Mouse (Mus musculus) macrophage (primary cell): ENCODE measurements around the gene Ppm1l. TPM values are rescaled to one million over a fixed set of nuclear protein-coding genes. Genes with fewer than 3 reads are reported as not detected.

Experiments
- H3K27ac ChIP-seq: fragments of 350-480 bp; formaldehyde crosslinking; 2 replicates; pipeline ENCODE4 v1.9.0; 2021
- H3K36me3 ChIP-seq: fragments of 350-480 bp; formaldehyde crosslinking; 2 replicates; pipeline ENCODE4 v1.9.0; 2021; ENCODE audit errors: inconsistent target
- H3K4me3 ChIP-seq: fragments of 350-480 bp; formaldehyde crosslinking; 2 replicates; pipeline ENCODE4 v1.9.0; 2021; ENCODE audit errors: inconsistent target
- H3K79me2 ChIP-seq: fragments of 350-480 bp; formaldehyde crosslinking; 2 replicates; pipeline ENCODE4 v1.9.0; 2021; ENCODE audit errors: inconsistent target
- WGBS: methylation state at CpG from one replicate; pipeline ENCODE4 v1.1.7; 2026; ENCODE audit warnings: inconsistent platforms; ENCODE audit not compliant: missing documents; 5-methylcytosine and 5-hydroxymethylcytosine counted together
- polyA plus RNA-seq: library from polyadenylated mRNA; stranded (reverse); fragments of 250-400 nt; gene quantifications from 3 replicates; pipeline ENCODE4 v1.2.4, GENCODE M21; 2018; ENCODE audit warnings: inconsistent platforms

Gene Ppm1l
- polyA plus RNA-seq, 1 experiment from 2014 or later, result 0.16 TPM

DNA sequence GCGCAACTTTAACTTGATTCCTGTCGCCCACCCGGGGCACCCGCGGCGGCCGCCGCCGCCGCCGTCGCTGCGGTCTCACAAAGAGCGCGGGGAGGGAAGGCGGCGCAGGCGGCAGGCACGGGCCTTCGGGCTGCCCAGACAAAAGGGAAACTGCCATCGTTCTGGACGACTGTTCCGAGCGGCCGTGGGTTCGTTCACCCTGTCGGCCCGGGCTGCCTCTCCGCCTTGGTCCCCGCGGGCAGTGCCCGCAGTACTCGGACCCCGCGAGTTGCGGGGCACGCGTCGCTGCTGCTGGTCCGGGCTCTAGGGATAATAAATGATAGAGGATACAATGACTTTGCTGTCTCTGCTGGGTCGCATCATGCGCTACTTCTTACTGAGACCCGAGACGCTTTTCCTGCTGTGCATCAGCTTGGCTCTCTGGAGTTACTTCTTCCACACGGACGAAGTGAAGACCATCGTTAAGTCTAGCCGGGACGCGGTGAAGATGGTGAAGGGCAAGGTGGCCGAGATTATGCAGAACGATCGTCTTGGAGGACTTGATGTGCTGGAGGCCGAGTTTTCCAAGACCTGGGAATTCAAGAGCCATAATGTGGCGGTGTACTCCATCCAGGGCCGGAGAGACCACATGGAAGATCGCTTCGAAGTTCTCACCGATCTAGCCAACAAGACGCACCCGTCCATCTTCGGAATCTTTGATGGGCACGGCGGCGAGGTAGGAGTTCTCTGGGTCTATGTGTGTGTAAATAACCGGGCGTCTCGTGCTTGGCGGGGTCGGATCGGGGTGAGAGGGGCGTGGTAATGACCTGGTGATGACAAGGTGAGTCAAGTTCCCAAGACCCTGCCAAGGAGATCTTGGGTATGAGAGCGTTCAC lies 827 bp downstream of the Ppm1l start:
- no peaks in the 10 kb centered on the region for H3K36me3 ChIP-seq
- under 1% methylated on average over 66 of the region's 73 CpGs for WGBS
- no peak overlapping the region; the same call in 1 of the 2 replicates for H3K4me3 ChIP-seq
- H3K79me2 ChIP-seq, result no peaks in the 10 kb centered on the region
- H3K27ac ChIP-seq, result no peak overlapping the region

DNA sequence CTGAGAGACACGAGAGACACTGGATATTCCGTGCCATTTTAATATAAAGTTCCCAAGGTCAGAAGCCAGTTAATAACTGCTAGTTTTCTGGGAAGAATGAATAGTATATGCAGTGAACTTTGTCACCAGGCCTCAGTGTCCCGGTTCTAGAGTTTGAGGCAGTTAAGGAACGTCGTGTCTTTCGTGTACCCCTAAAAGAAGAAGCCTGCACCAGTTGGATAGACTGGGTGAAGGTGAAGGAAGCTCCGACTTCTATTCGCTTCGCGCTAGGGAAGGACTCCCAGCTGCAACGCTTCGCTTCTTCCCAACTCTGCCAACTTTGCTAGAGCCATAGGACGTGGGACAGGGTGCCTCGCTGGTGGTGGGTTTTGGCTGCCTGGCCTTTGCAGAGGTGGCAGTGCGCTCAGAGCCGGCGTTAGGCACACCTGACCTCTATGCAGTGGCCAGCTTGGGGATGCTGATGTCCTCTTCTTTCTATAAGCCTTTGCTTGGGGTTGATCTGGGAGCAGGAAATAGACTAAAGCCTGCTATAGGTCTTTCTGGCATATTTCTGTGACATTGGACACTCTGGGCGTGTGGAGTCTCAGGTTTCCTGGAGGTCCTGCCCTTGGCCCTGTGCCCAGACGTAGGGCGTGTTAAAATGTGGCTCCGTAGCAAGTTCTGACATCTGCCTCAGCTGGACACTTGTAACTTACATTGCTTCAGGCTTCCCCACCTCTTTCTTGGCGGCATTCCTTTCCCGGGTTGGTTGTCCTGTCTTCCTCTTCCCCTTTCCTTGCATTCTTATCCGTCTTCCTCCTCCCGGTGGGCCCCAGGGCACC lies 1.7 kb downstream of the Ppm1l start:
- Histone ChIP-seq H3K4me3 (no peak overlapping the region), H3K79me2 (no peaks in the 10 kb centered on the region), H3K27ac (no peak overlapping the region), H3K36me3 (no peaks in the 10 kb centered on the region)
- 13% methylated on average over 25 of the region's 25 CpGs for WGBS

DNA sequence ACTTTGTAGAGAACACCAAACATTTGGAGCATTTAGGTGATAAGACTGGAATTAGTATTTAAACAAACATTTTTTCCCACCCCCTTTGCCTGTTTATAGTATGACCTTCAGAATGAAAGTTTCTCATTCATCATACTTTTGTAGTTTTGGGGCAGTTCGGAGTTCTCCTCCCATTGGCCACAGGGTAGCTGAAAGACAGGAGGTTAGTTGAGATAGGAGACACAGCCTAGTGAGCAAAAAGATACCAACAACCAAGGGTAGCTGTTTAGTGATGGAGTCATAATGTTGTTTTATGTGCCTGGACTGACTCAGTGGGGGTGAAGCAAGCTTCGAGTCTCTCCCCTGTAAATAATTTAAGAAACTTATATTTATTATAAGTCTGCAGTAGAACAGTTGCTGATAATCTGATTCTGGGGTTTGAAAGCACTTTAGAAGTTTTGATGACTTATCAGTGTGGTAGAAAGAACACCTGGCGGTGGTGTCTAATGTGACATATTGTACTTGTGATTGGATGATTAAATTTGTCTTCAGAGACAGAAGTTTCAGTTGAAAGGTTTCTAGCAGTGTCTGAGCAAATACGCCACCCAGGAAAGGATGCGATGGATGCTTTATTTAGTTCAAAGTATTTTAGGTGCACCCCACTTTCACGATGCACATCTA lies 2.5 kb downstream of the Ppm1l start:
- Histone ChIP-seq H3K36me3 (no peaks in the 10 kb centered on the region), H3K79me2 (no peaks in the 10 kb centered on the region), H3K27ac (no peak overlapping the region), H3K4me3 (no peak overlapping the region)
- 88% methylated on average over 6 of the region's 6 CpGs for WGBS

DNA sequence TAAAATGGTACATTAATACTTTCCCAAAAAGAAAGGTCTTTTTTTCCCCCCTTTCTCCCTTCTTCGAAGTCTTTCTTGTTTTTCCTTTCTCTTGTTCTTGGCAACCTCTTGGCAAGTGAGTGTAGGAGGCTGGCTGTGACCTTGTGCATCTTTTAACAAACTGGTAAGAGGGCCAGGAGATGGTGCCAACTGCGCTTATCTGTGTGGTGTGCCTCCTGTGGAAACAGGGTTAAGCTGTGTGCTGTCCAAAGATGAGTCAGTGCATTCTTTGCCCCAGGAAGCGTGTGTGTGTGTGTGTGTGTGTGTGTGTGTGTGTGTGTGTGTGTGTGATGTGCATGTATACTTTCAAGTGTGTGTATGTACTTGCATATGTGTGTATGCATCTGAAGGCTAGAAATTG lies 7.3 kb downstream of the Ppm1l start:
- H3K36me3 ChIP-seq, result no peaks in the 10 kb centered on the region
- H3K79me2 ChIP-seq, result no peaks in the 10 kb centered on the region
- 77% methylated on average over 3 of the region's 3 CpGs for WGBS
- no peak overlapping the region for H3K27ac ChIP-seq
- no peak overlapping the region for H3K4me3 ChIP-seq

DNA sequence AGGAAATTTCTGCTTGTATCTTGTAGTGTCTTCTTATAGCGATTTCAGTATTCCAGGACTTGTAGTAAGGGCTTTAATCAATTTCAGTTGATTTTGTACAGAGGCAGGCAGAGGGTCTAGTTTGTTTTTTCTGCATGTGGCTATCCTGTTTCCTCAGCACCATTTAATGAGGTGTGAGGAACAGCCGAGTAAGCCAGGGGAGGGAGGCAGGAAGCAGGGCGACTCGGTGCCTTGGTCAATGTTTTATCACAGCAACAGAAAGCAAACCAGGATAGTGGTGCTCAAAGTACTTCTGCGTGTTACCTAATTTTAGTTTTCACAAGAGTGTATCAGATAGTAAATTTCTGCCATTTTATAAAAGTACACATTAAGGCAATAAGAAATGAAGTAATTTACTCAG lies 13.2 kb downstream of the Ppm1l start:
- Histone ChIP-seq H3K27ac (no peak overlapping the region), H3K4me3 (no peak overlapping the region), H3K79me2 (no peaks in the 10 kb centered on the region), H3K36me3 (no peaks in the 10 kb centered on the region)
- 40% methylated on average over 5 of the region's 5 CpGs for WGBS

DNA sequence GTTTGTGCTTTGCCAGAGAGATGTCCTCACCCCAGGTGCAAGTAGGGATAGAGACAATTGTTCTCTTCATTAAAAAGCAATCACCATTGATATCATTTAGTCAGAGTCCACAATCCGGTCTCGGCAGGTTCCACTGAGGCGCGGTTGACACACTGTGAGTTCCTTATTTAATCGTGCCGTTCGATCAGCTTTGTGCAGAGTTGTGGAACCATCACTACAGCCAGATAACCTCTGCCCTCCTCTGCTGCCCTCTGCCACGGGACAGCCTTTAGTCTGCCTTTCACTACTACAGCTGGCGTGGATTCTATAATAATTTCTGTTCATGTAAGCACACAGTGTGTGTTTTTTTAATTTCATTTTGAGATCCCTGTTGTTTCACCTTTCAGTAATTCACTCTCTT lies 17.2 kb downstream of the Ppm1l start:
- no peak overlapping the region for H3K4me3 ChIP-seq
- H3K79me2 ChIP-seq, result no peaks in the 10 kb centered on the region
- no peak overlapping the region for H3K27ac ChIP-seq
- no peaks in the 10 kb centered on the region for H3K36me3 ChIP-seq
- WGBS, result 89% methylated on average over 9 of the region's 9 CpGs

DNA sequence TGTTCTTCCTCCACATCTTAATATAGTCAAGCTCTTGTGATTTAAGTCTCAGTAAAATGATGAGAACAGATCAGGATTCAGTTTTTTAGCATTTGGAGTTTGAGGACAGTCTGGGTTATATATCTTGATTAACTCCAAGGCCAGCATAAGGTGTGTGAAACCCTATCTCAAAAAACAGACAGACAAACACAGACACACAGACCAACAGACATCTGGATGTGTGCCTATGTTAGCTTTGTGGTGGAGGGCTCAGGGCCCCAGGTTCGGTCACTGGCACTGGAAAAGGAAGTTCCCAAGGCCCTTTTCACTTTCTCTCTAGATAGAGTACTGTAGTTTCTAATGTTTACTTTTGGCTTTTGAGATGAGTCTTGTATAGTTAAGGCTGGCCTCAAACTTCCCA lies 23.8 kb downstream of the Ppm1l start:
- no peaks in the 10 kb centered on the region for H3K36me3 ChIP-seq
- H3K79me2 ChIP-seq, result no peaks in the 10 kb centered on the region
- 0% methylated on average over 1 of the region's 1 CpGs for WGBS
- H3K27ac ChIP-seq, result no peak overlapping the region
- H3K4me3 ChIP-seq, result no peak overlapping the region

DNA sequence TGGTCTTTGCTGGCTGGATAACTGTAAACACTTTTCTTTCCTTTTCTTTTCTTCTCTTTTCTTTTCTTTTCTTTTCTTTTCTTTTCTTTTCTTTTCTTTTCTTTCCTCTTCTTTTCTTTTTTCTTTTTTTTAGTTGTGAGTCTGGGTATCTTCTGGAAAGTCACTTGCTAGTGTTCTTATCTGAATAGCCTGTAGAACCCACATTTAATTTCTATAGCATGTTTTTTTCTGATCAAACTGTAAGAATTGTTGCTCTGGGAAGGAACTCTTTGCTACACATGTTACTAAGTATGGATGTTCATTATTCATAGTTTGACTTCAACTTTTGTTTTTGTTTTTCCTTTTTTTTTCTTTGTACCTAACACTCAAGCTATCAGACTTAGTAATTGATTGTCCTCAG lies 24.3 kb downstream of the Ppm1l start:
- Histone ChIP-seq H3K4me3 (no peak overlapping the region), H3K79me2 (no peaks in the 10 kb centered on the region), H3K27ac (no peak overlapping the region), H3K36me3 (no peaks in the 10 kb centered on the region)

DNA sequence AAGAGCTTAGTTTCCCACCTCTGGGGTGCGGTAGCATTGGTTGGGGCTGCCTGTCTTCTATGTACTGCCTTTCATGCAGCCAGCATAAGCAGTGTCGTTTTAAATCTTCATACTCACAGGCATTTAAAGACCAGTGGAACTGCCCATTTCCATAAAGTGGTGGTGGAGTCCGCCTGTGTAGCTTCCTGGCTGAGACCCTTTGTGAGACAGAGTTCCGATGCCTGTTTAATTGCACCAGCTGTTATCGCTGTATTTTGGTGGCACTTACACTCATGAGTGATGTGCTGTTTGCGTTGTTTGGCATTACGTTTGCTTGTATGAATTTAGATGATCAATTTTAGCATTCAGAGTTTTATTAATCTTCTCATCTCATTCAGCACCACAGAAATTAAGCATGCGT lies 24.9 kb downstream of the Ppm1l start:
- no peaks in the 10 kb centered on the region for H3K79me2 ChIP-seq
- WGBS, result 91% methylated on average over 8 of the region's 8 CpGs
- no peak overlapping the region for H3K27ac ChIP-seq
- H3K4me3 ChIP-seq, result no peak overlapping the region
- no peaks in the 10 kb centered on the region for H3K36me3 ChIP-seq

DNA sequence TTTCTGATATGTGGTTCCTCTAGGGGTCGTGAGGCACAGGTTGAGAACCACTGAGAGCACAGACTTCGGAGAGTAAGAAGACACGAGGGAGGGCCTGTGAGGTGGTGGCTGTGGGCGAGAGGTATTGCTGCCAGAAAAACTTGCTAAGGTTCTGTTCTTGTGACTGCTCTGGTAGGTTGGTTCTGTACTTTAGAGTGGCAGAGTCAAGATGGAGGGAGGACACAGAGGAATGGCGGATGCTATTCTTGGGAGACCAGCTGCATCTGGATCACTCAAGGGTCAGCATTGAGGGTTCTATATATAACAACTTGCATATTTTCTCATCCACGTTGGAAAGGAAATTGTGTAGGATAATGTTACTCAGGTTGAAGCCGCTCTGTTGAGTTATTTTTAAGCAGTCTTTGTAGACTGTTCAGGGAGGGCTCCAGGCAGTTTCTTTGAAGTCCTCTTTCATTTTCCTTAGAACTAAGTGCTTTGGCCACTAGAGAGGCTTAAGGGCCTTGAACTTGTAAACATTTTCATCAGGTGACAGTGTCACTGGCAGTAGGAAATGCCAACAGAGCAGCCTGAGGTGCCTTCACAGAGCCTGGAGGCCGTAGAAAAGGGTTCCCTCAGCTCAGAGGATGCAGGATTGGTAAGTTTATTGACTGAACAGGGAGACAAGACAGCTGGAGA lies 25.7 kb downstream of the Ppm1l start:
- no peak overlapping the region for H3K4me3 ChIP-seq
- H3K36me3 ChIP-seq, result no peaks in the 10 kb centered on the region
- 77% methylated on average over 8 of the region's 8 CpGs for WGBS
- H3K27ac ChIP-seq, result no peak overlapping the region
- H3K79me2 ChIP-seq, result no peaks in the 10 kb centered on the region

DNA sequence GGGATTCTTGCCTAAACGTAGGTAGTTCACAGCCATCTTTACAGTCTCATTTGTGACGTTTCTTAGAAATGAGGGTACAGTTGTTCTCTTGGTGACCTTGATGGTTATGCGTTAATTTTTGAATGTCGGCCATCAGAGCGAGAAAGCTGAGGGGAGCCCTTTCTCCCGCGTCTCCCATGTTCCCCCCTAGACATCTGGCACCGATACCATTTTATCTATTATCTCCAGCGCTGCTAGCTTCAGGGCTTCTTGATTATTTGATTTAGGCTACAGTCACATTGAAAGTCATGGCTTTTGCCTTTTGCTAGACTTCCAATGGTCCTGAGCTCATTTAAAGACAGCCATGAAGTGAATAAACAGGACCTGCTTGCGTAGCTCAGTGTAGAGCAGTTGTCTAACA lies 26.5 kb downstream of the Ppm1l start:
- H3K27ac ChIP-seq, result no peak overlapping the region
- no peaks in the 10 kb centered on the region for H3K79me2 ChIP-seq
- no peak overlapping the region for H3K4me3 ChIP-seq
- 98% methylated on average over 10 of the region's 10 CpGs for WGBS
- no peaks in the 10 kb centered on the region for H3K36me3 ChIP-seq

DNA sequence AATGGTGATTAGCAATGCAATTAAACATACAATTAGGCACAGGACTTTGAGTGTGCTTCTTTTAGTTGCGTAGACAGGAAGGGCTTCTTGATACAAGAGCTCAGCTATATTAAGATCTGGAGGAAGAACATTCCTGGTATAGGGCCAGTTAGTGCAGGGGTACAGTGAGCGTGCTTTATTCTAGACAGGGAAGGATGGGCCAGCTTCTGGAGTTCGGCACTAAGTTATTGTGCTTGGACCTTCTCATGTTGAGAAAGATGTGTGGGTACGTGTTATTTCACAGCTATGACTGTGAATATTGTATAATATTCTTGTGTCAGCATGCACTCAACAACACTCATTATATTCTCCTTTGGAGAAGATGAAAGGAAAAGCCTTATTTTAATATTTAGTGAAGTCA lies 29.9 kb downstream of the Ppm1l start:
- Histone ChIP-seq H3K4me3 (no peak overlapping the region), H3K27ac (no peak overlapping the region), H3K79me2 (no peaks in the 10 kb centered on the region), H3K36me3 (no peaks in the 10 kb centered on the region)
- WGBS, result 98% methylated on average over 4 of the region's 4 CpGs

DNA sequence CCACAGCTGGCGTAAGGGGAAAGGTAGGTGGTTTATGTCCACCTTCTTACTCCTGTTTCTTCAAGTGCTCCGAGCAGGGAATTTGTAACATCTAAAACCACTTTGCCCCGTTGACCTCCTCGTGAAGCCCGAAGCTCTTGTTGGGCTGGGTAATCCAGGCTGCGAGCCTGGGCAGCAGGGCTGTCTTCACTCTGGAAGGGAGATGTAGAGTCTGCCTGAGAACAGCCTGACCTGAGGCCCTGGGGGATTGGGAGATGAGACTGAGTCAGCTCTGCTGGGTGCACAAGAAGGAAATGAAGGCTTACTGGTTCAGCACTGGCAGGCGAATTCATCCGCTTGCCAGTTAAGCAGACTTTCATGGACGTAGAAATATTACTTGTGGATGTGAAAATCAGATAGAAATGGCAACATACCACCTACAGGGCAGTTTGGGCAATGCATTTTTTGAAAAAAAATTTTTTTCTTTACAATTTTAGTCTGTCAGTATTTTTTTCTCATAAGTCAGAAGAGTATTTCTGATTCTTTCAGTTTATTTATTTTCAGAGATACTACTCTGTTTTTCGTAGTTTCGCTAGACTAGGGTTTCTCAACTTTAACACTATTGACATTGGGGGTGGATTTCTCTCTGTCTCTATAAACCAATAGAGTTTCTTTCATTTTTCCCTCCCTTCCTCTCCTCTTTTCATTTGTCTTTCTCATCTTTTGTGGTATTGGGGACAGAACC lies 31.7 kb downstream of the Ppm1l start:
- H3K27ac ChIP-seq, result no peak overlapping the region
- no peaks in the 10 kb centered on the region for H3K79me2 ChIP-seq
- H3K36me3 ChIP-seq, result no peaks in the 10 kb centered on the region
- no peak overlapping the region for H3K4me3 ChIP-seq
- 81% methylated on average over 11 of the region's 11 CpGs for WGBS

DNA sequence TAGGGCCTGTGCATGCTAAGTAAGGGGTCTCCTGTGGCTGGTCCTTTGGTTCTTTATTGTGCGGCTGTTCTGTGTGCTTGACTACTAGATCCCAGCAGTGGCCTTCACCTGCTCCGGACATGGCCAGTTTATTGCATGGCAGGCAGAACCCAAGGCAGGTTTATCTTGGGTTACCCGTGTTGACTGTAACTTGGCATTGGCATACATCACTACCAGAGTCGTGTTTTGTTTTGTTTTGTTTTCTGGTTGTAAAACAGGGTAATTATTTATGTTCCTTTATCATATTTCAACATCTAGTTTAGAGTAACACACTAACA lies 32.2 kb downstream of the Ppm1l start:
- 79% methylated on average over 4 of the region's 4 CpGs for WGBS
- Histone ChIP-seq H3K4me3 (no peak overlapping the region), H3K79me2 (no peaks in the 10 kb centered on the region), H3K27ac (no peak overlapping the region), H3K36me3 (no peaks in the 10 kb centered on the region)
